Mouse (Mus musculus): Measurements from ENCODE around the gene Apon. TPM values are rescaled to one million over a fixed set of nuclear protein-coding genes. Genes with fewer than 3 reads are reported as not detected.
A peak's percentile ranks its signal among the peaks of the same experiment; 100 is the strongest.
"Not testable (repeated sequence)": the region's sequence is repeated elsewhere in the genome, so short reads cannot be mapped to it uniquely, and the experiment has no call there.

Gene Apon
- polyA plus RNA-seq, 1 experiment from 2014 or later: 0.20 TPM

DNA sequence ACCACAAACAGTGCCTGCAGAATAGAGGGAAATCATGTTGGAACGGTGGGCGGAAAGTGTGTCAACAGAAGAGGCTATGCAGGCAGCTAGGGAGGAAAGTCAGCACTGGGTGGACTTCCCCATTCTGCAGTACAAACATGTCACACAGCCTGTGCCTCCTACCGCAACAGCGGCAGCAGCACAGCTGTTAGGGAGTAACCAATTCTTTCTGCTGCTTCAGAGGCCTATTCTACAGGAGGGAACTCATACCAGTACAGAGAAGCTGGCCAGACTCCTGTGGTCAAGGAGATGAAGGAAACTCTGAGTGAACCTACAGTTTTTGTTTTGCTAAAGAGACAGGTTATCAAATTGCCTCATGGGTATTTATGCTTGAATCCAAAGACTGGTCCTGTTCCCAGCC is 5.1 kb downstream of the Apon start:
- no peak for ATAC-seq (ENCODE audit: insufficient number of reproducible peaks, low FRiP score)

DNA sequence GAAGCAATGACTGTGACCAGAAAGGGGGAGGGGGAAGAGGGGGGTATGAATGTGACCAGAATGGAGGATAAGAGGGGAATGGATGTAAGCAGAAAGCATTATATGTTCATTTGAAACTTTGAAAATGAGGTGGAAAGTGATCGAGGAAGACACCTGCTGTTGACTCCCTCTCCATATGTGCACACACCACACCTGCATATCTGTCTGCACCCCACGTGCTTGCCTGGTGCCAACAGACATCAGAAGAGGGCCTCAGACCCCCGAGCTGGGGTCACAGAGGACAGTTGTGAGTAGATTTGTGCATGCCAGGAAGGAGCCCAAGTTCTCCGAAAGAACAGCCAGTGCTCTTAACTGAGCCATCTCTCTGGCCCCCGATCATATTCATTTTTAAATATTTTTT is 6.0 kb downstream of the Apon start:
- H3K27ac ChIP-seq (ENCODE audit: poor library complexity, severe bottlenecking): no peak overlapping the region
- H3K4me3 ChIP-seq: no peak overlapping the region
- H3K27me3 ChIP-seq (replicated peaks): no peaks in the 10 kb centered on the region
- H3K4me2 ChIP-seq: no peak overlapping the region
- H3K36me3 ChIP-seq: no peaks in the 10 kb centered on the region
- H3K9me3 ChIP-seq (replicated peaks): no peaks in the 10 kb centered on the region
- no peak for ATAC-seq (ENCODE audit: insufficient number of reproducible peaks, low FRiP score)
- no peak overlapping the region for H3K9ac ChIP-seq
- 83% methylated on average over 5 of the region's 5 CpGs for WGBS
- H3K4me1 ChIP-seq (replicated peaks): no peaks in the 10 kb centered on the region

More for the DNA sequence above, 5.1 kb downstream of the Apon start:
- Histone ChIP-seq H3K27ac (ENCODE audit: poor library complexity, severe bottlenecking) (no peak overlapping the region), H3K4me2 (no peak overlapping the region), H3K4me1 (replicated peaks) (no peaks in the 10 kb centered on the region), H3K27me3 (replicated peaks) (no peaks in the 10 kb centered on the region), H3K4me3 (no peak overlapping the region), H3K9me3 (replicated peaks) (no peaks in the 10 kb centered on the region), H3K9ac (no peak overlapping the region), H3K36me3 (no peaks in the 10 kb centered on the region)
- 67% methylated on average over 4 of the region's 4 CpGs for WGBS

DNA sequence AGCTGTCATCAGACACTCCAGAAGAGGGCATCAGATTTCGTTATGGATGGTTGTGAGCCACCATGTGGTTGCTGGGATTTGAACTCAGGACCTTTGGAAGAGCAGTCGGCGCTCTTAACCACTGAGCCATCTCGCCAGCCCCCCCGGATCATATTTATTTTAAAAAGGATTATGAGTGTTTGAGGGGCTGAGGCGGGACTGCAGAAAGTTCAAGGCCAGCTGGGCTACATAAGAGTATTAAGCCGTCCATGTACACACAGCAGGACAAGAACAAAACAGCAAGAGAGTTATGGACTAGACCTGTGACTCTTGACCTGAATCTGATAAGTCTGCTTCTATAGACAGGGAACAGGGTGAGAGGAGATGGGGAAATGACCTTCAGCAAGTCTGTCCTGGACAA is 6.5 kb downstream of the Apon start:
- not testable (repeated sequence) for H3K4me2 ChIP-seq; H3K9me3 ChIP-seq (replicated peaks); ATAC-seq (ENCODE audit: insufficient number of reproducible peaks, low FRiP score); H3K27me3 ChIP-seq (replicated peaks); H3K36me3 ChIP-seq; H3K27ac ChIP-seq (ENCODE audit: poor library complexity, severe bottlenecking); H3K4me1 ChIP-seq (replicated peaks); H3K4me3 ChIP-seq; H3K9ac ChIP-seq
- 79% methylated on average over 7 of the region's 7 CpGs for WGBS

DNA sequence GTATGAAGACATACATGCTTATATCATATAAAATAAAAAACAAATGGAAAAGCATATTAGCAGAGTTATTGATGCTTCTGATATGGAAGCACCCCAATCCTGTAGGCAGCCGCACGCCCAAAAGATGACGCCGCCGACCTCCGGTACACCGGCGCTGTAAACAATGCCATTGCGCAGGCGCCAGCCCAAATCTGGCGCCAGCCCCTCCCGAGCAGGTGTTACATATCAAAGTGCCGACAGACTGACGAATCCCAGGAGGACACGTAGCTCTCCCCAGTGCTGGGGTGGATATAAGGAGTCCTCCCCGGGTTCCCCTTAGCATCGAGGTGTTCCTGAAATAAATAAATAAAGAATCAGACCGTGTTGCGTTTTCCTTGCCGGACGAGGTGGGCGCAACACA is 8.4 kb downstream of the Apon start:
- WGBS: 60% methylated on average over 22 of the region's 22 CpGs
- Histone ChIP-seq H3K4me1 (replicated peaks) (no peaks in the 10 kb centered on the region), H3K36me3 (no peaks in the 10 kb centered on the region), H3K9me3 (replicated peaks) (no peaks in the 10 kb centered on the region), H3K9ac (no peak overlapping the region), H3K4me2 (peak overlapping the region; percentile 42), H3K27ac (ENCODE audit: poor library complexity, severe bottlenecking) (no peak overlapping the region), H3K27me3 (replicated peaks) (no peaks in the 10 kb centered on the region), H3K4me3 (peak overlapping the region; percentile 17)
- no peak for ATAC-seq (ENCODE audit: insufficient number of reproducible peaks, low FRiP score)

DNA sequence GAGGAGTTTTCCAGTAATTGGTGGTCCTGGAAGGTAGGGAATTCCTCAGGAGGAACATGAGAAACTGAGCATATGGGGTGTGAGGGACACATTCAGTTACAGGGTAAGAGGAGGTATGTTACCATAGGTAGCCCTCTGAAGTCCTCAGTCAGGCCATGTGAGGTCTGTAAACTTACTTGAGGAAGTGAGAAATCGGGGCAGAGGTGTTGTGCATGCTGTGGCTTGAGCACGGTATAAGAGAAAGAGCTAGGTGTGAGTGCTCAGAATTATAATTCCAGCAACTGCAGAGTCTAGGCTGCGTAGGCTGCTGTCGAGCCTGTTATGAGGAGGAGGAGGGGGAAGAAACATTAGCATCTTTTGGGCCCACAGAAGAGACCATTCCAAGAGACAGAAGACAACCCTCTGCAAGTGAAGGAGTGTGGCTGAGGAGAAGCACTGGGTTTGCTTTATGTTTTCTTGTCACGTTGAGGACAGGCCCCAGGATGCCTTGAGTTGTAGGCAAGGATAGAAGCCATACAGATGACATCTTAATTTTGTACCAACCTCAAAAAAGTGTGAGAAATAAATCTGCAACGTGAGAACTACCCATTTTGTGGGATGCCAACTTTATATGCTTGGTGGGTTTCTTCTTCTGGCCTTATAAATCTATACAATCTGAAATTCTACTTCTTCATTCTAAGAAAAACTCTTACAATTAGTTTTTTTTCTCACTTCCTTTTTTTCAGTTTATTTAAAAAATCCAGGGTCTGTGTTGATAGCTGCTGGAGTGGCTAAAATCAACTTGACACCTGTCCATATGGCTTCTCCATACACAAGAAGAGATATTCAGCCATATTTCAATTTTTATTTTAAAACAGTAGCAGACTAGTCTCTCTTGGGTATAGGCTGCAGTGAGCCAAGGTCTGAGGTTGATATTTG is 9.8 kb downstream of the Apon start:
- WGBS: 75% methylated on average over 6 of the region's 6 CpGs
- no peaks in the 10 kb centered on the region for H3K9me3 ChIP-seq (replicated peaks)

DNA sequence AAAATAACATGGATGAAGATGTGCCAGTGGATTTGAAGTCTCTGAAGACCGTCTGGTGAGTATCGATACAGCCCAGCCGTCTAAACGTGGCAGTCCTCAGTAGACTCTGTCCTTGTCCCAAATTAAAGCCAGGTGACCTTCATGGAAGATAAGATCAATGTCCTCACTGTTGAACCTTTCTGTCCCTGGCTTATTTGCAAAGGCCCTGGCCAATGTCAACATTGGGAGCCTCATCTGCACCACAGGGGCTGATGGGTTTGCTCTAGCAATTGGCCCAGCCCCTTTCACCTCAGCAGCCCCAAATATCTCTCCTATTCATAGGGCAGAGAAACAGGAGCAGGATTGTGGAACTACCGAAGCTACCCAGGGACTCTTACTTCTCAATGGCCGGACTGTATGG is 14.5 kb downstream of the Apon start, which contains the start of gene Apof:
Apof (plus strand) TSS at position 301 of the 400 bp plus-strand sequence.
- Histone ChIP-seq H3K27ac (ENCODE audit: poor library complexity, severe bottlenecking) (no peak within 1 kb of the TSS), H3K9me3 (replicated peaks) (no peaks in the 10 kb centered on the region), H3K9ac (no peak within 1 kb of the TSS), H3K4me1 (replicated peaks) (no peaks in the 10 kb centered on the region; the same call in 1 of the 2 replicates), H3K4me3 (no peak within 1 kb of the TSS), H3K4me2 (no peak within 1 kb of the TSS), H3K27me3 (replicated peaks) (no peaks in the 10 kb centered on the region), H3K36me3 (no peaks in the 10 kb centered on the region)
- ATAC-seq (ENCODE audit: insufficient number of reproducible peaks, low FRiP score): no peak
- 72% methylated on average over 6 of the region's 6 CpGs for WGBS

More for the DNA sequence above, 9.8 kb downstream of the Apon start:
- ATAC-seq (ENCODE audit: insufficient number of reproducible peaks, low FRiP score): no peak
- H3K9ac ChIP-seq: no peak overlapping the region
- H3K4me2 ChIP-seq: no peak overlapping the region
- H3K4me1 ChIP-seq (replicated peaks): no peaks in the 10 kb centered on the region
- H3K27ac ChIP-seq (ENCODE audit: poor library complexity, severe bottlenecking): no peak overlapping the region
- no peaks in the 10 kb centered on the region for H3K36me3 ChIP-seq
- no peaks in the 10 kb centered on the region for H3K27me3 ChIP-seq (replicated peaks)
- no peak overlapping the region for H3K4me3 ChIP-seq

DNA sequence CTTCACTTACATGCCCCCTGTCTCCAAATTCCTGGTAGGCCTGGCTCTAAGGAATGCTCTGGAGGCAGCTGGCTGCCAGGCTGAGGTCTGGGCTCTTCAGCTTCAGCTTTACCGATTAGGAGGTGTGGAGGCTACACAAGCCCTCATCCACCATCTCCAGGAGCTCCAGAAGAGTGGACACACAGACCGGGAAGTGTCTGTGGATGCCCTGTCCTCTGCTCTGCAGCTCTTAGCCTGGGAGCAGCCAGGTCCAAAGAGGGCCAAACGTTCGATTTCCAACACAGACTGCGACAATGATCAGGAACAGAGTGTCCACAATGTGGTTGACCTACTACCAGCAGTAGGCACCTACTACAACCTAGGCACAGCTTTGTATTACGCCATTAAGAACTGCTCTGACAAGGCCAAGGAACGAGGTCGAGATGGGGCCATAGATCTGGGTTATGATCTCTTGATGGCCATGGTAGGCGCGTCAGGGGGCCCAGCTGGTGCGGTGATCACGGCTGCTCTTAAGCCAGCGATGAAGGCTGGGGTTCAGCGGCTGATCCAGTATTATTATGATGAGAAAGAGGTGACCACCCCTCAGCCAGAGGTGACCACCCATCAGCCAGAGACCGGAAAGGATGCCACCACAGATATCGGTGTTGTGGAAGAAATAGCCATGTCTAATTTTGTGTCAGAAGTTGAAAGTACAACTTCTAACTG is 15.5 kb downstream of the Apon start:
- ATAC-seq (ENCODE audit: insufficient number of reproducible peaks, low FRiP score): no peak
- whole genome bisulfite sequencing: 87% methylated on average over 16 of the region's 16 CpGs
- no peaks in the 10 kb centered on the region; the same call in 1 of the 2 replicates for H3K4me1 ChIP-seq (replicated peaks)
- no peaks in the 10 kb centered on the region for H3K36me3 ChIP-seq
- no peak overlapping the region for H3K27ac ChIP-seq (ENCODE audit: poor library complexity, severe bottlenecking)
- H3K9ac ChIP-seq: no peak overlapping the region
- no peaks in the 10 kb centered on the region for H3K27me3 ChIP-seq (replicated peaks)
- no peak overlapping the region for H3K4me3 ChIP-seq
- H3K4me2 ChIP-seq: peak overlapping the region; percentile 81; the same call in 1 of the 2 replicates
- no peaks in the 10 kb centered on the region for H3K9me3 ChIP-seq (replicated peaks)

DNA sequence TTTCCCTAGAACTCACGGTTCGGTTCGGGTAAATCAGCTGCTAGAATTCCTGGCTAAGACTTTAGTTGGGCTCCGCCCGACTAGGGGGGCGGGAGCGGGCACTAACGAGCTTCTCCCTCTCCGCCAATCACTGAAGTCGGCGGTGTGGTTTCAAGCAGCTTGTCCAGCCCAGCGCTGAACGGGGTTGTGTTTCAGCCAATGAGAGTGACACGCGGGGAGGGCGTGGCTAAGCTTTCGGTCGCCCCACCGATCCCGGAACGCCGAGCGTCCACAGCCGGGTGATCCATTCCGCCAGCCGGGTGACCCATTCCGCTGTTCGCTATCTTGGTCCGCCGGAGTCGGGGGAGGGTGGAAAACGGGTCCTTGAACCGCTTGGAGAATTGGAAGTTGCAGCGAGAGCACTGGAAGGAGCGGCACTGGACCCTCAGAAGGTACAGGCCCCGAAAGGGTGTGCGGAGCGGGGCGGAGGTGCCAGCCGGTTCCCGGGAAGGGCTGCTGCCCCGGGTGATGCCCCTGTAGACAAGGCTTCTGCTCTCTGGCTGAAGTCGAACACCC is 16.5 kb downstream of the Apon start, which contains the start of gene Stat2:
Stat2 (plus strand) TSS at position 273 of the 555 bp plus-strand sequence.
- H3K4me2 ChIP-seq: peak within 1 kb of the TSS; percentile 81
- no peaks in the 10 kb centered on the region for H3K36me3 ChIP-seq
- WGBS: under 1% methylated on average over 43 of the region's 43 CpGs
- peak within 1 kb of the TSS; percentile 61 for H3K27ac ChIP-seq (ENCODE audit: poor library complexity, severe bottlenecking)
- no peaks in the 10 kb centered on the region for H3K9me3 ChIP-seq (replicated peaks)
- peak within 1 kb of the TSS; percentile 84 for H3K9ac ChIP-seq
- no peaks in the 10 kb centered on the region for H3K27me3 ChIP-seq (replicated peaks)
- peak; percentile 99 for ATAC-seq (ENCODE audit: insufficient number of reproducible peaks, low FRiP score)
- no peaks in the 10 kb centered on the region; the same call in 1 of the 2 replicates for H3K4me1 ChIP-seq (replicated peaks)
- H3K4me3 ChIP-seq: peak within 1 kb of the TSS; percentile 73

DNA sequence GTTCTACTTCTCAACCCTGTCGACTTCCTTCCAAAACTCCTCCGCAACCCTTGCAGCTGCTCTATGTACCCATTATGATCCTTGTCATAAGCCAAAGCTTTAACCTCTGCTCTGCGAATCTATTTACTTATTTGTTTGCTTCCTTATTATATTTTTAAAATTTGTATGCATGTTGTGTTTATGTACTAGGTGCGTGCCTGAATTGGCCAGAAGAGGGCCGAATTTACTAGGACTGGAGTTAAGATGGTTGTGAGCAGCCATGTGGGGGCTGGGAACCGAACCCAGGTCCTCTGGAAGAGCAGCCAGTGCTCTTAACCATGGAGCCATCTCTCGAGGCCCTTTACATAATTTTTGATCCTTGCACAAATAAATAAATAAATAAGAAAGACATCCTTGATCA is 17.0 kb downstream of the Apon start:
- Histone ChIP-seq H3K4me2 (peak overlapping the region; percentile 81), H3K9ac (peak overlapping the region; percentile 84), H3K27me3 (replicated peaks) (no peaks in the 10 kb centered on the region), H3K27ac (ENCODE audit: poor library complexity, severe bottlenecking) (peak overlapping the region; percentile 61), H3K4me3 (peak overlapping the region; percentile 73), H3K4me1 (replicated peaks) (no peaks in the 10 kb centered on the region; the same call in 1 of the 2 replicates), H3K9me3 (replicated peaks) (no peaks in the 10 kb centered on the region), H3K36me3 (no peaks in the 10 kb centered on the region)
- 38% methylated on average over 7 of the region's 7 CpGs for WGBS
- no peak for ATAC-seq (ENCODE audit: insufficient number of reproducible peaks, low FRiP score)

DNA sequence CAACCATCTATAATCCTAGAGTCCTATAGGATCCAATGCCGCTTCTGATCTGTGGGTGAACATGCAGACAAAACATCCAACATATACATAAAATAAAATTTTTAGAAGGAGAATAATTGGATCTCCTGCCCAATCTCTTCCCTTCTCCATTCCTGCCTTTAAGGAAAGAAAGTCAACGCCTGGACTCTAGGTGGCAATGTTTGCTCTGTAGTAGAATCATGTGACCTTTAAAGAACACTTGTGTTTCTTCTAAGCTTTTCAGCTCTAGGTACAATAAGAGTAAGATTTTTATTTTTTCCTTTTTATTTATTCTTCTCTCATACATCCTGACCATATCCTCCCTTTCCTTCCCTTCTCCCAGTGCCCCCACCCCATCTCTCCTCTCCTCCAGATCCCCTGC is 18.0 kb downstream of the Apon start:
- Histone ChIP-seq H3K9me3 (replicated peaks) (no peaks in the 10 kb centered on the region), H3K4me3 (no peak overlapping the region), H3K27me3 (replicated peaks) (no peaks in the 10 kb centered on the region), H3K9ac (no peak overlapping the region), H3K4me1 (replicated peaks) (no peaks in the 10 kb centered on the region; the same call in 1 of the 2 replicates), H3K27ac (ENCODE audit: poor library complexity, severe bottlenecking) (no peak overlapping the region), H3K36me3 (peaks cover 7% of the 10 kb centered on the region; the same call in 1 of the 2 replicates), H3K4me2 (no peak overlapping the region)
- WGBS: 61% methylated on average over 2 of the region's 2 CpGs
- no peak for ATAC-seq (ENCODE audit: insufficient number of reproducible peaks, low FRiP score)
